Mouse (Mus musculus): Measurements from ENCODE around the gene Ddx56.

DNA sequence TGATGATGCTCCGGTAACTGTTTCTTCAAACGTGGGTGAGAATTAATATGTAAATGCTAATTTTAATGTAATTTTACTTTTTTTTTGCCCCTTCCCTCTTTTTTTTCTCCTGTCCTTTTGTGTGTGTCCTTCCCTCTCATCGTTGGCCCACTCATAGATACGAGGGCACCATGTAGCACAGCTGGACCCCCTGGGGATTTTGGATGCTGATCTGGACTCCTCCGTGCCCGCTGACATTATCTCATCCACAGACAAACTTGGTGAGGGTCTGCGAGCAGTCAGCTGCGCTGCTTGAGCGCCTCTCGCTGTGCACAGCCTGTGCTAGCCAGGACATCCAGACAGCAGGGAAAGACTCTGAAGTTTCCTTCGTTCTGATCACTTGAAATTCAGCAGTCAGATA, 49.2 kb upstream of the Ddx56 start:
- TF ChIP-seq CTCF (IDR thresholded peaks at IDR 0.05; ENCODE audit: extremely low read depth, insufficient read depth, insufficient read length, insufficient replicate concordance) (no peak), POLR2A (IDR thresholded peaks at IDR 0.05; ENCODE audit: low read depth, low read length) (no peak)
